Mouse (Mus musculus) brain, adult 2 months (tissue): ENCODE results near the gene Irak1bp1.

ENCODE experiments used
- DNase-seq: peaks from one replicate; pipeline ENCODE4 v3.0.0; 2011; ENCODE audit warnings: low read depth, low spot score

Gene Irak1bp1

DNA sequence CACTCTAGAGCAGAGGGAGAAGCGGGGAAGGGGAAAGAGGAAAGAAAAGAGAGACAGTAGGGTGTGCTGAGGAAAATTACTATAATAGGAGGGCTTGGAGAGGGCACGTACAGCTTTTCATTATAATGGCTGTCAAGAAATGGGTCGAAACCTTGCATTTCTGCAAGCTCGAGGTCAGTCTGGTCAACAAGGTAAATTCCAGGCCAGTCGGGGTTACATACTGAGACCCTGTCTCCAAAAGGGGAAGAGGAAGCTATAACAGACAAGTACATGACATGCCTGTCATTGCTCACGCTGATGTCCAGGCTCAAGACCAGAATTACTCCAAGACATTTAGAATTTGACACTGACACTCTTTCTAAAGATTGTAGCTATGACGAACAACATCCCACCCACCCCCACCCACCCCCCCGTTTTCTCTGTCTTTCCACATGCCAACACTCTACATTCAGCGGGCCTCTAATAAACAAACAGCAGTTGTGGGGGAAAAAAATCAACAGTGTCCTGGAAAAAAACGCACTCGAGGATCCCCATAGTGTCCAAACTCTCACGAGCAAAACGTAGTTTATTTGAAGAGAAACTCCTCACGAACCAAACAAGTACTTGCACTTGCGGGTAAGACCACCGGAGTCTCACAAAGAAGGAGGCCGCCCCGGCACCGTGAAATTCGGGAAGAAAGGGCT lies at the start of gene Irak1bp1:
Irak1bp1 (plus strand) TSS at position 534 of the 683 bp plus-strand sequence.
- DNase-seq: no peak

GRCm38 (mm10) chr9:82788375-82788774 lies 41.0 kb upstream of the Irak1bp1 start:
- DNase-seq: no peak

DNA sequence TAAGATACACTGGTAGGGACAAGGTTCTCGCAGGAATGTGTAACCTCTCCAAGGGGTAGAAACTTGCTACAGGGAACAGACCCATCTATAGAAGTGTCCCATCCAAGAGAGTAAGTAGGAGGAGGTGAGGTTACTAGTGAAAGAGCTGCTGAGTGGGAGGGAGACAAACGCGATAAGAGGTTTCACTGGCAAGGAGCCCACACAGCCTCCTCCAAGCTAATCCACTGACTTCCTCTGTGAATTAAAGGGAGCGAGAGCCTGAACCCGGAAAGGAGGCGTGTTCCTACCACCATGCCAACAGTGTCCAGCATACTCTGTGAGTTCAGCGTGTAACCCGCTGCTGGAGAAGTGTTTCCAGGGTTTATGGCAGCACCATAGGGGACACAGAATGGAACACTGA lies 29.0 kb upstream of the Irak1bp1 start:
- DNase-seq: peak; percentile 16

- no peak for DNase-seq
Measured at GRCm38 (mm10) chr9:82807129-82807528, 22.2 kb upstream of the Irak1bp1 start.

- no peak for DNase-seq
Measured at GRCm38 (mm10) chr9:82807635-82808034, 21.7 kb upstream of the Irak1bp1 start.

- peak; percentile 27 for DNase-seq
Measured at GRCm38 (mm10) chr9:82812172-82812963, 17.0 kb upstream of the Irak1bp1 start.

DNA sequence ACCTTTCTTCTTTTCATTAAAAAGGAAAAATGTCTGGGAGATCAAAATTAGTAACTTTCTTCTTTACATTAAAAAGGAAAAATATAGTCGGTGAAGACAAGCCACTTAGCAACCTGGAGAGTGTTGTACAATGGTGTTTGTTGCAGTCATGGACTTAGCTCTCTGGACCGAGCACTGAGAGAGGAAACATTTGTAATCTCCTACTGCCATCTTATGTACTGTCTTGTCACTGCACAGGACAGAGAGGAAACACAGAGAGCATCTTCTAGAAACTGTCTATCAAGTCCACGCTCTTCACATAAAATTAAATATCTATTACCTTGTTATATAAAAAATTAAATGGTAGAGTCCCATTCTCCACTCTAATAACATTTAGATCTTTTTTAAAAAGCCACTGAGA lies 14.8 kb upstream of the Irak1bp1 start:
- peak; percentile 62 for DNase-seq

DNA sequence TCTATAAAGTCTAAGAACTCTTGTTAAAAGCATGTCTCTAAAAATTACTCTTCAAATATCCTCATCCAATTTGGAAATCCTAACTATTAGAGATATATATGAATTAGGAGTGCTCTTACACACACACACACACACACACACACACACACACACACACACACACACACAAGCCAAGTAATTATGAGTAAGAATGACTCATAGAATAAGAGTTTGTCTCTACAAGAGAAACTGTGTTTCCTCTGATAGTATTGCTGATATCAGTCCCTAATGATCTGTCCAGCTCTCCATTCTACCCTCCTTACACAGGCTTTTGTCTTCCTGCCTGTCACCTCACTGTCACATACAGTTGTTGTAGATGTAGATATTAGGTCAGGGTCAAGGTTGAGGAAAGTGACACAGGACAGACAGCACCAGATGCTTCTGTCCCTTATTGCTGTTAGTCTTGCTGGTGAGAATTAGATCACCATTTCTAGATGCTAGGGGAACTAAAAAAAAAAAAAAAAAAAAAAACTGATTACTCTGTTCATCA lies 14.0 kb upstream of the Irak1bp1 start:
- DNase-seq: no peak

- DNase-seq: no peak
Measured at GRCm38 (mm10) chr9:82826426-82826825, 2.9 kb upstream of the Irak1bp1 start.

DNA sequence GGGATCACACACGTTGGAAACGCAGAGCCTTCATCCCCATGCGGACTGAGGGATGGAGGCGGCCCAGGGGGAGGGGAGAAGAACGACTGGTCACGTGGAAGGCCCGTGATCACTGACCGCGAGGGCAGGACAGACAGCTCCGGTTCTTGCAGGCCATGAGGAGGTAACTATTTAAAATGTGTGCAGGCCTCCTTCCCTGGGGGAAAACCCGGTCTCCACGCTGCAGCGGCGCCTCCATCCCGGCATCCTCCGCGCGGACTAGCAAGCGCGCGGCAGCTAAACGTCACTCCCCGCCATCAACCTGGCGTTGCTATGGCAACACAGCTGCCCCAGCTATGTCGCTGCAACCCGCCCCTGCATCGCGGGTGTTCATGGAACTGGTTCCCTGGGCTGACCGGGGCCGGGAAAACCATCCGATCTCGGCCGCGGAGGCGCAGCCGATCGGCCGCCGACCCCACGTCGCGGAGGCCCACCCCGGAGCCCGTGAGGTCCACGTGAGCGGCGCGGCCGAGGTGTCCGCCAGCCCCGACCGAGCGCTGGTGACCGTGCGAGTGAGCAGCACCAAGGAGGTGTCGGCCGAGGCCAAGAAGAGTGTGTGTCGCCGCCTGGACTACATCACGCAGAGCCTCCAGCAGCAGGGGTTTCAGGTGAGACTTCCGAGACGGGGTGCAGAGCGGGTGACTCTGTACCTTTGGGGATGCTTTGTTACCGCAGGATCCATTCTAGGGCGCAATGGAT lies 522 bp downstream of the Irak1bp1 start:
- DNase-seq: peak; percentile 98

DNA sequence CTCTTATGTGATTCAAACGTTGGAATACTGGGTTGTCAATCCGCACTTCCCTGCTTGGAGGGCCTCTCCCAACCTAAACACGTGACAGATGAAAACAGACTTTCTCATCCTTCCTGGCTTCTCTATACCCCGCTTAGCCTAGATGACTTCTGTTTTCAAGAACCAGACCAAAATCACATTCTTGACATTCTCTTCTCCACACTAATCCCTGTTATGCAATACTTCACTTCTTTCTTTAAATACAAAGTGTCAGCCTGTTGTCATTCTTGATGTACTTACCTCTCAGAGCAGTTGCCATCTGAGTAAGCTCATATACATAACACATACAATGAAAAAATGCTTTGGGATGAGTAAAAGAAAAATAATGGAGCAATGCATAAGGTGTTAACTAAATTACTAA lies 2.6 kb downstream of the Irak1bp1 start:
- DNase-seq: no peak

- DNase-seq: peak; percentile 39
Measured at GRCm38 (mm10) chr9:82835921-82836320, 6.6 kb downstream of the Irak1bp1 start.

- peak; percentile 59 for DNase-seq
Measured at GRCm38 (mm10) chr9:82842671-82843070, 13.3 kb downstream of the Irak1bp1 start.

DNA sequence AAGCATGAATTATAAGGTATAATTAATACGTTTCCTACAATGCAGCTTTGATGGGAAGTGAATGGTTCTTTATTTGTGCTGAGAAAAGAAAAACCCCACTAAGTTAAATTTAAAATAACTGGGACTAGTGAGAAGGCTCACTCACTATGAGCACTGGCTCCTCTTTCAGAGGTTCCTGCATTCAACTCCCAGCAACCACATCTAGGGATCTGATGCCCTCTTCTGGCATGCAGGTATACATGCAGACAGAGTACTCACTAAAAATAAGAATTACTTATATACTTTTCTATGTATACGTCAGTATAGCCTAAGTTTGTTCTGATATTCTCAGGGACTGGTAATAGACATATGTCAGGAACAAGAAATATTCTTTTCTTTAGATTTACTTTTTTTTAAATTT lies 24.7 kb downstream of the Irak1bp1 start:
- DNase-seq: peak; percentile 69

DNA sequence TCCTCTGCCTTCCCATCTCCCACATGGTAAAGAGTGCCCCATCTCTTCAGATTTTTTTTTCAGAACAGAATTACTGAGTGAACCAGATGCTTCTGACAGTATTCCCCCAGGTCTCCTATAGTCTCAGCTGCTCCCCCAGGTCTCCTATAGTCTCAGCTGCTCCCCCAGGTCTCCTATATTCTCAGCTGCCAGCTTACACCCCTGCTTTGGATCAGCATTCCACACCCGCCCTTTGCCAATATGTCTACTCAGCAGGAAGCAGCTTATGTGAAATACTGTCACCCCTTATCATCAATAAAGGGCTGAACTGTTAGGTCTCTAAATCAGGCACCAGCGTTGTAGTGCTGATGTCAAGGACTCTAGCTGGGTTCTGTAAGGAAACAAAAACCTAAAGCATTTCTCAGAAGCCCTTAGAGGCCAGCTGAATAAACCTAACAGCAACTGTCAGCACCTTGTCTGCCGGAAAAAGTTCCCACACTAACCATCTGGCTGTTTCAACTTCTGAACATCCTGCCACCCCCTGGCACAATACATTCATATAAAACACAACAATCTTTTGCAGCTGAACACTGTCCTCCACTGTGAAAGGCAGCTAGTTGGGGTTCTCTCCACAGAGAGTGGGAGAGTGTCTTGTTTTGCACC lies 25.8 kb downstream of the Irak1bp1 start:
- DNase-seq: peak; percentile 82

DNA sequence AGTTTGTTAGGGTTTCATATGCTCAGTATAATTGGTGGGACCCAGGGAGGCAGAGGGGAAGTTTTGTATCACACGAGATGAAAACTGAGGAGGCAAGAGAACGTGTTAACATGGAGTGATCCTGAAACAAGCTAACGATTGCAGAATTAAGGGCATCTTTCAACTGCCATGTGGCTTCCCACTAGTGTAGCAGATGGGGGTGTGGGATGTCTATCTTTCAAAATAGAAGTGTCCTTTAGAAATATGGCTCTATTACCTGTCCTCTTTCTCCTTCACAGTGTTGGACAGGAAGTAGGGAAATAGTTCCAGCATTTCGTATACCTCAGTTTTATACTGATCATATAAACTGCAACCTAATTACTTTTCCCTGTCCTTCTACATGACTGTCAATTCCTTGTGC lies 26.9 kb downstream of the Irak1bp1 start:
- peak; percentile 58 for DNase-seq

- DNase-seq: peak; percentile 33
Measured at GRCm38 (mm10) chr9:82860805-82861204, 31.5 kb downstream of the Irak1bp1 start.

DNA sequence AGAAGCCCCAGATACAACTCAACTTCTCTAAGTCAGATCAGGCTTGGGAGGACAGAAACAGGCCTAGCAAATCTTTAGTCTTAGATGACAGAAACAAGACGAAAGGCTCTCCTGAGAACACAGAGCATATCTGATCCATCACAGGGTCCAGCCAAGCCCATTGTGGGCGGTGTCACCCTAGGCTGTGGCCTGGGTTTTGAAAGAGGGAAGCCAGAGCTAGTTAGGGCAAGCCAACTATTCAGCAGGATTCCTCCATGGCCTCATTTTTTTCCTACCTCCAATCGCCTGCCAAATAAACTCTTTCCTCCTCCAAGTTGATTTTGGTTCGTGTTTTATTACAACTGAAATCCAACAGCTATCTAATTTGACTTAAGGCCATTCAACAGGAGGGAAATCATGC lies 32.0 kb downstream of the Irak1bp1 start:
- DNase-seq: peak; percentile 18

DNA sequence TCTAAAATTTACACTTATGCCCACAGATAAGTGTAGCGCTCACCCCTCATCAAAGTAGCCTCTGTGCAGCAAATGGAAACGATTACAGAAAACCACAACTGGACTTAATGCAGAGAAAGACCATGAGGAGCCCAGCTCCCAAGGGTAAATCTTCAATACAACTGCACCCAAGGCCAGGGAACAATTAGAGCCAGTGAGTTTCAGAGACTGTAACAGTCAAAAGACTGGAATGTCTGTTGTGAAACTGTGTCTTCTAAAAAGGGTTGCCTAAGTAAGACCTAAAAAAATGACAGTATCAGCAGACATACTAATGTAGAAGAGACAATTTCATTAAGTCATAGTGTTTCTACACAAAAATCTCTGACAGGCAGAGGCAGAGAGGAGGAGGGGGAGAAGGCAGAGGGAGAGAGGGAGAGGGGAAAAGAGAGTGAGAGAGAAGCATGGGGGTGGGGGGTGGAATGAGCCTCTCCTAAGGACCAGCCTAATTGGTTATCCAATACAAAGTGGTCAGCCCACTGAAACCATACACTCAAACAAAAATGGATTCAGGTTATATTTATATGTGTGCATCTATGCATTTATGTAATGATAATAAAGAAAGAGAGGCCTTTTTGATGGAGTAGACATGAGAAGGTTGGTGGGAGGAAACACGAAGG lies 32.6 kb downstream of the Irak1bp1 start:
- DNase-seq: no peak

DNA sequence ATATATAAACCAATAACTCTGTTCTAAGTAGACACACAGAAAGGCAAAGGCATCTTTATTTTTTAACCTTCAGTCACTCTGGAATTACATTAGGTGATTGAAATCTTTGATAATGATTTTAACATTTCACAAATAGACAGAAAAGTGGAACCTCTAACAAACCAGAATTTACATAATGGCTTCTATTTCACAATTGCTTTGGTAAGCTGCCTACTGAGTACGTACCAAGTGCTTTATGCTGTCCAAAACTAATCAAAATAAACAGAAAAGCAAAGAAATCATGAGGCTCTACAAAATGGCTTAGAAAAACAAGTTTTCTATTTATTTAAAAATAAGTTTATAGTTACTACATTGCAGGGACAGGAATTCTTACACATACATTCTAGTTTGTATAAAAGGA lies 36.8 kb downstream of the Irak1bp1 start:
- no peak for DNase-seq

GRCm38 (mm10) chr9:82867698-82868097 lies 38.4 kb downstream of the Irak1bp1 start:
- no peak for DNase-seq
